Mouse (Mus musculus) heart, postnatal 0 days (tissue): Measurements from ENCODE around the gene Cntnap1. TPM values are rescaled to one million over a fixed set of nuclear protein-coding genes. Genes with fewer than 3 reads are reported as not detected.

Experiments
- ATAC-seq: fragments of 200-750 bp; cut with Nextera tagmentation; 2 replicates; pipeline ENCODE4 v1.8.0; 2017; ENCODE audit warnings: low read depth, moderate number of reproducible peaks, moderate library complexity; ENCODE audit not compliant: insufficient read depth
- DNase-seq: peaks from one replicate; pipeline ENCODE4 v3.0.0-alpha.2; 2016; ENCODE audit warnings: low spot score
- H3K27ac ChIP-seq: fragments of 300-500 bp; sonication (generic); 2 replicates; pipeline ENCODE4 v1.5.1; 2014; ENCODE audit warnings: low read depth, mild to moderate bottlenecking
- H3K27me3 ChIP-seq: fragments of 300-500 bp; sonication (generic); 2 replicates; pipeline ENCODE4 v1.6.1; 2014; ENCODE audit warnings: low read length, mixed read lengths; ENCODE audit not compliant: control insufficient read depth, insufficient read depth
- H3K36me3 ChIP-seq: fragments of 300-500 bp; sonication (generic); replicated peaks from 2 replicates; pipeline ENCODE4 v1.6.1; 2014; ENCODE audit warnings: low read length, mixed read lengths; ENCODE audit not compliant: control insufficient read depth, insufficient read depth
- H3K4me1 ChIP-seq: fragments of 300-500 bp; sonication (generic); 2 replicates; pipeline ENCODE4 v1.6.1; 2014; ENCODE audit warnings: antibody characterized with exemption; ENCODE audit not compliant: control insufficient read depth, insufficient read depth
- H3K4me2 ChIP-seq: fragments of 300-500 bp; sonication (generic); 2 replicates; pipeline ENCODE4 v1.6.1; 2014; ENCODE audit warnings: low read depth, mild to moderate bottlenecking, low read length, moderate library complexity
- H3K4me3 ChIP-seq: fragments of 300-500 bp; sonication (generic); 2 replicates; pipeline ENCODE4 v1.5.1; 2014; ENCODE audit warnings: low read depth, low read length
- H3K9ac ChIP-seq: fragments of 300-500 bp; sonication (generic); replicated peaks from 2 replicates; pipeline ENCODE4 v1.6.1; 2014; ENCODE audit warnings: low read depth, low read length, mixed read lengths
- H3K9me3 ChIP-seq: fragments of 300-500 bp; sonication (generic); replicated peaks from 2 replicates; pipeline ENCODE4 v1.6.1; 2016; ENCODE audit warnings: low read length; ENCODE audit not compliant: control insufficient read depth
- CTCF ChIP-seq: IDR thresholded peaks from 2 replicates; pipeline ENCODE4 v1.5.1; 2016; ENCODE audit warnings: antibody characterized with exemption, control low read depth, low read depth
- EP300 ChIP-seq: IDR thresholded peaks from 2 replicates; pipeline ENCODE4 v1.6.1; 2016; ENCODE audit warnings: antibody characterized with exemption, low read depth
- WGBS: fragments of 180-500 bp; shearing (Covaris S2); extraction: QIAGEN DNeasy Blood & Tissue Kit; methylation state at CpG from one replicate; pipeline ENCODE4 v1.1.7; 2014; 5-methylcytosine and 5-hydroxymethylcytosine counted together
- polyA plus RNA-seq: library from polyadenylated mRNA; unstranded; fragments of >200 nt; fragmentation: Nextera tagmentation; extraction: Ambion mirVana; gene quantifications from 2 replicates; pipeline ENCODE4 v1.2.1, GENCODE M21; 2015
- total RNA-seq: library from RNA; depleted of rRNA; stranded (reverse); fragments of >200 nt; gene quantifications from 2 replicates; pipeline ENCODE4 v1.2.3, GENCODE M21; 2014; ENCODE audit warnings: low replicate concordance

The Cntnap1 gene
- total and polyA plus RNA-seq, 2 experiments from 2014 or later = 0.20 to 1.4 TPM

DNA sequence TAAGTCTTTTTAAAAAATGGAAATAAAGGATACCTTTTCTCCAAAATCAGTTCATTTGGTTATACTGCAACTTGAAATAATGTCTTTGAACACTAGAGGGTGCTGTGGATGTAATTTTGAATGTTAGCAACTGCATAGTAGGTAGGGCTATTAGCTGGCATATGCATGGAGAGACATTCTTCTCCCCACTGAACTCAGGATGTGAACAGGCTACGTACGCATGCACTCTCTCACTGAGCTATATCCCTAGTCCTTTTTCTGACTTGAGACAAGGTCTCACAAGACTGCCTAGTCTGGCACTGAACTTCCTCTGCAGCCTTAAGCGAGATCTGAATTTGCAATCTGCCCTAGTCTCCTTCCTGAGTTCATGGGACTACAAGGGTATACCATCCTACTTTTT, 41.6 kb downstream of the Cntnap1 start:
- no peak overlapping the region for H3K27ac ChIP-seq
- H3K9ac ChIP-seq = no peak overlapping the region
- peak; percentile 84 for ATAC-seq
- peaks cover 68% of the 10 kb centered on the region for H3K36me3 ChIP-seq
- TF ChIP-seq CTCF (peak; percentile 78), EP300 (no peak; the same call in 1 of the 2 replicates)
- H3K4me3 ChIP-seq = no peak overlapping the region
- no peaks in the 10 kb centered on the region for H3K4me1 ChIP-seq
- 27% methylated on average over 3 of the region's 3 CpGs for WGBS
- H3K9me3 ChIP-seq = no peaks in the 10 kb centered on the region
- DNase-seq = peak; percentile 88
- H3K27me3 ChIP-seq = no peaks in the 10 kb centered on the region
- H3K4me2 ChIP-seq = no peak overlapping the region

- ATAC-seq (no peak), DNase-seq (no peak)
- H3K4me3 ChIP-seq = no peak overlapping the region
- H3K4me1 ChIP-seq = no peaks in the 10 kb centered on the region; the same call in 1 of the 2 replicates
- no peak overlapping the region for H3K27ac ChIP-seq
- TF ChIP-seq CTCF = no peak
- no peak for TF ChIP-seq EP300
- H3K9ac ChIP-seq = no peak overlapping the region
- no peaks in the 10 kb centered on the region for H3K9me3 ChIP-seq
- WGBS = 90% methylated on average over 5 of the region's 5 CpGs
- no peak overlapping the region for H3K4me2 ChIP-seq
- H3K27me3 ChIP-seq = no peaks in the 10 kb centered on the region
- H3K36me3 ChIP-seq = peaks cover 48% of the 10 kb centered on the region
Measured at GRCm38 (mm10) chr11:101216936-101217335, 46.6 kb downstream of the Cntnap1 start.

DNA sequence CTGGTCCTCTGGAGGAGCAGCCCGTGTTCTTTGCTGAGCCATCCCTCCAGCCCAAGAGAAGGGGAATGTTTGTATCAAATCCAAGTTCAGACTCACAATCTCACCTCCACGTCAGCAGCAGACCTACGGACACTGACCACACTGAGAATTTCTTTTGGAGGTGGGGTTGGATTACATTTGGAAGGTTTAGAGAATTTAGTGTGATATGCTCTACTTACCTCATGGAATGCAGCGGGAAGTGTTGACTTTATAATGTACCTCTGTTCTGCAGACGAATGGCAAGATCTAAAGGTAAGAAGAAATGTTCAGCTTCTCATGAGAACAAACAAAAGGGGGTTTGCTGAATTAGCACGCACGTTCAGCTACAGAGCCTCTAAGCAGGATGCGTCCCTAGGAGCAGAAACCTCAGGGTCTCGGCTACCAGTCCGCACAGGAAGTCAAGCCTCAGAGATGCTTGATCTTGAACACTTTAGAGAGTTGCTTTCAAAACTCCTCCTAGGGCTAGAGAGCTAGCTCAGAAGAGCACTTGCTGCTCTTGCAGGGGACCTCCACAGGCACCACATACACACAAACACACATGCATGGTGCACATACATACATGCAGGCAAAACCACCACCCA, 48.2 kb downstream of the Cntnap1 start:
- no peak for TF ChIP-seq EP300
- TF ChIP-seq CTCF = no peak
- H3K9ac ChIP-seq = no peak overlapping the region
- peaks cover 45% of the 10 kb centered on the region for H3K36me3 ChIP-seq
- H3K9me3 ChIP-seq = no peaks in the 10 kb centered on the region
- no peaks in the 10 kb centered on the region for H3K27me3 ChIP-seq
- no peak for ATAC-seq
- 77% methylated on average over 10 of the region's 10 CpGs for WGBS
- H3K27ac ChIP-seq = no peak overlapping the region
- H3K4me3 ChIP-seq = no peak overlapping the region
- H3K4me1 ChIP-seq = no peaks in the 10 kb centered on the region; the same call in 1 of the 2 replicates
- no peak for DNase-seq
- H3K4me2 ChIP-seq = no peak overlapping the region

DNA sequence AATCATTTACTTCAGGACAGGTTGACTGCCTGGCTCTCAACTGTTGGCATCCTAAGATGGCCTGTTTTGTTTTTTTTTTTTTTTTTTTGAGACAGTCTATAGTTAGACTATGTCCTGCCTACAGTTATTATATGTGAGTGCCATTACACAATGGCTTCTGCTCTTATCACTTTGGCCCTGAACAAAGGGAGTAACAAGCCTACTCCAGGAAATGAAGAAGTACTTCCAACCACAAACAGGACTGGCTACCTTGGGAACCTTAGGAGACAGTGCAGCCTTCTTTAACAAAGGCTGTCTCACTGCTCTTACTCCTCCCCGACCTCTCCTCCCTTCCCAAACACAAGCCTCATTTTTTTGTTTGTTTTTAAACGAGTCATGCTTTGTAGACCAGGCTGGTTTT, 50.5 kb downstream of the Cntnap1 start:
- peaks cover 22% of the 10 kb centered on the region for H3K36me3 ChIP-seq
- no peak for TF ChIP-seq EP300
- no peak for TF ChIP-seq CTCF
- ATAC-seq (no peak; the same call in 1 of the 2 replicates), DNase-seq (no peak)
- 40% methylated on average over 2 of the region's 2 CpGs for WGBS
- no peak overlapping the region for H3K4me2 ChIP-seq
- no peaks in the 10 kb centered on the region for H3K27me3 ChIP-seq
- H3K4me3 ChIP-seq = no peak overlapping the region
- H3K27ac ChIP-seq = peak overlapping the region; percentile 70
- H3K9me3 ChIP-seq = no peaks in the 10 kb centered on the region
- H3K9ac ChIP-seq = no peak overlapping the region
- no peaks in the 10 kb centered on the region; the same call in 1 of the 2 replicates for H3K4me1 ChIP-seq

DNA sequence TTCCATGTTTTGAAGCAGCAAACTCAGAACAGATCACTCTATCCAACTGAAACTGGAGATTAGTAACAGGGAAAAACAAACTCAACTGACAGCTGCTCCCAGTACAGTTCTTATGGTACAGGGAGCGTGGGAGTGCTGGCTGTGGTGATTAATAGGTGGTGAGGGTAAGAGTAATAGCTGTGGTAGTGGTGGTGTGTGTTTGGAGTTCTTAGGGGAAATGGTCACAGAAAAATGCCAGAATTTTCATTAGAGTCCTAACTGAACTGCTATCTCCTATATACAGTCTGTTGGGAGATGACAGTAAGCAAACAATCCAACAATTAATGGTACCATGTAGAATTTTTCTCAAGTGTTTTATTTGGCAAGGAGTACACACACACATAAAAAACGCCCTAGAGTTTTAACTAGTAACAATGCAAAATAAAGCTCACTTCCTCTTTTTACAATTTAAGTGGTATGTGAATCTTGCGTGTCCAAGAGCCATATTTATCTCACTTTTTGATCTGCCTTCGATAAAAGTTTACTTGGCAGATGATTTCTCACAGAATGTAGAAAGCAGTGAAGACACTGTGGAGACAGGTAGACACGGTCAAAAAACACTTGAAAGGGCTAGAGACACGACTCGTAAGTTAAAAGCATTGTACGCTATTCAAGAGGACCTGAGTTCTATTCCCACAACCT, 51.1 kb downstream of the Cntnap1 start:
- Histone ChIP-seq H3K36me3 (peaks cover 19% of the 10 kb centered on the region), H3K27me3 (no peaks in the 10 kb centered on the region), H3K27ac (peak overlapping the region; percentile 70), H3K4me1 (no peaks in the 10 kb centered on the region; the same call in 1 of the 2 replicates), H3K4me3 (no peak overlapping the region), H3K9ac (no peak overlapping the region), H3K9me3 (no peaks in the 10 kb centered on the region), H3K4me2 (no peak overlapping the region)
- 71% methylated on average over 8 of the region's 8 CpGs for WGBS
- ATAC-seq (0 out of 2 replicates have a peak, but pooled peaks have one; percentile 20), DNase-seq (peak; percentile 17)
- no peak for TF ChIP-seq EP300
- no peak for TF ChIP-seq CTCF
